Mouse (Mus musculus) heart, adult 18-20 months (tissue): ENCODE measurements around the gene Sema4d. TPM values are rescaled to one million over a fixed set of nuclear protein-coding genes. Genes with fewer than 3 reads are reported as not detected.

Experiments
- DNase-seq, 2 experiments: peaks; one replicate each; pipeline ENCODE4 v3.0.0; 2021 to 2022; ENCODE audit warnings: mixed read lengths in 1 of 2
- total RNA-seq, 2 experiments: library from RNA; stranded (reverse); gene quantifications; 2 replicates each; pipeline ENCODE4 v1.2.3; 2021

Sema4d gene
- total RNA-seq, 2 experiments from 2014 or later = 57.5 to 67.5 TPM

DNA sequence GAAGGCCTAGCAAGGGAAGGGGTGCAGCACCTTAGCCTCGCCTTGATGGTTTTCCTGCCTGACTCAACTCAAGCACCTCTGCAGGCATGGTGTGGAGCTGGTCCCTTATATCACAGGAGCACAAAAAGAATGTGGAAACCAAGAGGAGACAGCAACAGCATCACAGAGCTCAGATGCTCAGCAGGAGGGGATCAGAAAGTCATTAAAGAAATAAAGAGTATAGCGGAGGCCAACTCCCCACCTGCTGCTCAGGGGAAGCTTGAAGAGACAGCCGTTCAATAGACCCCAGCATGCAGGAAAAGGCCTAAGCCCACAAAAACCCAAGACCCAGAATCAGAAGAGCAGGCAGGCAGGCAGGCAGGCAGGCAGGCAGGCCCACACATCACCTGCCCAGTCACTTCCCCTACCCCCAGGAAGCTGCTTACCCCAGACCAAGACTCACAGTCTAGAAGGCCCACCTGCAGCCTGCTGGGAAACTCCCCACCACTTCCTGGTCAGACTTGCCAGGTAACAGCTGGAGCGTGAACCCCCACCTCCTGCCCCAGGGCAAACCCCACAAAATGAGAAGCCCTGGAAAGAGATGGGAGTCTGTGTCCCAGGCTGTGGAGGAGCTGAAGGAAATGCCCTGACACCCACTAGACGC, 39.6 kb downstream of the Sema4d start:
- peak in 1 of 2 experiments; percentile 30 for DNase-seq

DNA sequence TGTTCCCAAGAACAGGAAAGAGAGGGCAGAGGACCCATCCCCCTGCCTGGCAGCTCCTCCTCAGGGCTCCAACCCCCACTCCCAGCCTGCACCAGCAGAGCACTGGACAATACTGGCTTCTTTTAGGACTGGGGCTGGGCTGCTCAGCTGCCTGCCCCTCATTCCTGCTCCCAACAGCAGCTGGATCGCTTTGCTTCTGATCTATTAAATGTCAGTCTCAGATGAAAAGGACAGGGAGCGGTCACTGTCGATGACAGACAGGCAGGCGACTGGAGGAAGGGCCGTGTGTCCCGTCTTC, 40.4 kb downstream of the Sema4d start:
- DNase-seq = no peak

DNA sequence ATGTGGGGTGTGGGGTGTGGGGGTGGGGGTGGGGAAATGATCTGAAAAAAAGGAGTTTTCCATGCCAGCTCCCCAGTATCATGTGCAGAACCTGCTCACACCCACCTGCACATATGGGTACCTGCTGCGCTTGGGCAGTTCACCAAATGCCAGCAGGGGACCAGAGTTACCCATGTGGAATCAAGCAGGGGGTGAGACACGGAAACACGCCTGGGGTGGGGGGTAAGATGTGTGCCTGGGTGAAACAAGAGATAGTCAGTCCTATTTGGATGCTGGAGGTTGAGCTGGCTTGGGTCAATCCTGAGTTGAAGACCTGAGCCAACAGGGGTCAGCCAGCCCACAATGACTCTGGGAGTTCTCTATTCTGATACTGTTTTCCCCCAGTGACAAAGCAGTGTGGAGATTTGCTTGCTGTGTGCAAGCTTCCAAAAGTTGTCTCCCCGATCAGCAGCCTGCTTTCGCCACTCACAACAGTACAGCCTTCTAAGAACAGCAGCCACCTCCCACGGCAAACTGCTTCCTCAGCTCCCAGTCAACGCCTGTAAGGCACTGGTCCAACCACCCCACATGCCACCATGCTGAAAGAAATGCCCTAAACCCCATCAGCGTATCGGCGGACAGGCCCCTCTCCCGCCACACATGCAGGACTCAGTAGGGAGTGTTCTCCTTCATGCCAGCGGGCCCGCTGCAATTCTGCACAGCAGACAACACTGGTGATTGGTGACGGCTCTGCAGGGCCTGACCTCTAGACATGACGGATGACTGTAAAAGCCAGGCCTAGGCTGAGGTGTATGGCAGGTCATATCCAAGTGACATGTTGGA, 41.0 kb downstream of the Sema4d start:
- DNase-seq = no peak

DNA sequence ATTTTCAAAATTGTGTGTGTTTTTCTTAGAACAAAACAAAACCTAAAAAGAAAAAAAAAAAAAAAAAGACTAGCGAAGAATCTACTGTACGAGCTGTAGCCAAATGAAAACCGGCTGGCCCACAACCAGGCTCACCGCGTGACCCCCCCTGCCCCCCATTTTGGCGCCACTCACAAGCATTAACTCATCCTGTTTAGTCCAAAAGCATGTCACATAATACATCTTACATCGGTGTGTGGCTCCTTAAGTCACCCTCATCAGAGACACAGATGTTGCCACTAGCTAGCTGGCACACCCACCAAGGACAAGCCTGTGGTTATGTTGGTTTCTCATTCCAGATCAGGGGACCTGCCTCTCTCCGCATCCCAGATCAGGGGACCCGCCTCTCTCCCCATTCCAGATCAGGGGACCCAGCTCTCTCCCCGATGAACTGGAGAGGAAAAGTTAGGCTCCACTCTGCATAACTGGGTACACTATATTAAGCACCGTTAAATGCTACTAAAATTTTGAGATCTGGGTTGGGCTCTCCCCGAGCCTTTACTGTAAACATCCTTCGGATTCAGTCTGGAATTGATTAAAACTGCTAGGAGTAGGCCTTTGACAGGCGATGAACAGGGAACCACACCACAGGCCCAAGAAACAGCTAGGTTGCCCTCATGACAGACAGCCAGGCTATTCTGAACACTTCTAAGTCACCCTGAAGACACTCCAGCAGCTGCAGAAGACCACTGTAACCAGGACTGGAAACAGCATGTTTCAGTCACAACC, 43.8 kb downstream of the Sema4d start:
- no peak for DNase-seq

DNA sequence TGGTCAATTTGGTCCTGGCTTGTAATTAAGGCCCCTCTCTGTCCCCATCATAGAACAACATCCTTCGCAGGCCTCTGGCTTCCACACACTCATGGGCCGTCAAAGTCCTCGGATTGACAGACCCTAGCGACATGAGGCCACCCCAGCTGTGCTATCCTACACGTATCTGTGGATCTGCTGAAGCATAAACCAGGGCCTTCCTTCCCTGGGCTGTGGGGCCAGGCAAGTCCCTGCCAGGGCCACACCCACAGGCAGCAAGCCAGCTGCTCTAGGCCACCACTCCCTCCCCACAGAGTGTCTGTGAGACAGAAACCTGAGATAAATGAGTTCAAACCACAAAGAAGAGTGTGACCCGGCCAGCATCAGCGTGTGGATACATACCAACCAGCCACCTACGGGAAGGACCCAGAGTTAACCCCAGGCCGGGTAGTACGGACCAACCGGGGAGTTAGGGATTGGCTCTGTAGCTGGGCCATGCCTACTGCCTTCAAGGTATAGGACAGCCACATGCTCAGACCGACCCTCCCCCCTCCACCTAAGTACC, 45.5 kb downstream of the Sema4d start:
- DNase-seq = peak; percentile 38 to 52

DNA sequence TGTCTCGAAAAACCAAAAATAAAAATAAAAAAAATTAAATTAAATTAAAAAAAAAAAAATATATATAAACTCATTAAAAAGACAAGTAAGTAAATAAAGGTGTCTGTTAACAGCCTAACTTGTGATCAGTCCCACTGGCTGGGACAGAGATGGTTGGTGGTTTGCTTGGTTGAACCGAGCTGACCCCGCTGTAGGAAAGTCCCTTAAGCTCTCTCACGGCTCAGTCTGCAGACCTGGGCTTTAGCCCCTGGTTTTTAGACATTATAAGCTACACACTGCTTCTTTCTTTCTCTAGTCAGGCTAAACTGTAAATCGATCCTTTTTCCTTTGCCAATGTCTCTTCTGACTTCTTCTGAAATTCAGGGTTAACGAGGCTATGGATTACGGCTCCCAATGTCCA, 46.5 kb downstream of the Sema4d start:
- DNase-seq = no peak

DNA sequence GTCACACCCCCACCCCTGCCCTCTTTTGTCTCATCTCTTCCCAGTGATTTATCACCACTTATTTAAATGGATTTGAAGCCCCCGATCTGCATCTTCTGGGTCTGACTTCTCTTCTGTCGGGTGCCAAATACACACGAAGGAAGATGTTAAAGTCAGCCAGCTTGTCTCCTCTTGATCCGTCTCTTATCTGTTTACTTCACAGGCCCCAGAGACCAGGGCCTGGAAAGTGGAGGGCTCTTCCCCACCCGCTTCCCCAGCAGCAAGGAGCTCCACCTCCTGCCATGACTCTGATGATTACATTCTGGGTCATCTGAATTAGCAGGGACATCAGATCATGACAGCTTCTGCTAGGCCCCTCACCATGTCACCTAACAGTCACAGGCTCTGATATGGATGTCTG, 47.7 kb downstream of the Sema4d start:
- no peak for DNase-seq

DNA sequence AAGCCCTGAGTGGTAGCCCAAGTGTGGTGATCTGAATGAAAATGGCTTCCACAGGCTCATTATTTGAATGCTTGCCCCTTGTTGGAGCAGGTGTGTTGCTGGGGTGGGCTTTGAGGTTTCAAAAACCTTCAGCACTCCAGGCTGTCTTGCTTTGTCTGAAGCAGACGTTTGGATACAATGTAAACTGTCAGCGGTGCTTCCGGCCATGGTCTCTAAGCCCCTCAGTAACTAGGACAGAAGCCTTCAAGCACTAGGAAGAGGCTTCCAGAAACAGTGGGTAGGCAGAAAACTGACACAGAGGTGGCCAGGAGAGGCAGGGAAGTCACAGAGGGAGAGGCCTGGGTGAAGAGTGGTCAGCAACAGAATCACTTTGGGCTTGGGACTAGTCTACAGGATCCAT, 49.7 kb downstream of the Sema4d start:
- no peak for DNase-seq

DNA sequence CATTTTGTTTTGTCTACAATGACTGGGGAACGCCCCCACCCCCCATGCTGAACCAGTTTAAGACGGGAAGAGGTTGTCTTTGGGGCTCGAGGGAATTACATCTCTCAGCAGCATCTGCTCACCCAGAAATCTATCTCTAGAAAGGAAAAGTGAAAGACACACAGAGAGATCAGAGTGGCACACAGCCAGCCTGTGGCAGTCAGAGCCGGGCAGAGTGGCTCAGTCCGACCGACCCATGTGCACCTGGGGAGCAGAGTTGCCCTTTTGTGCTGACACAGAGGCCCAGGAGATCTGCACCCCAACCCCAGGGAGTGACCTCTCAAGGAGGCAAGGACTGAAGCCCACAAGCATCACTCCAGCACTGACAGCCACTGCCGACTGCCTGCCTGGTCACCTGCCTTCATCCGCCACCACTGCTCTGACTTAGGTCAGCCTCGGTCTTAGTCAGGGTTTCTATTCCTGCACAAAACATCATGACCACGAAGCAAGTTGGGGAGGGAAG, 50.9 kb downstream of the Sema4d start:
- DNase-seq = no peak

DNA sequence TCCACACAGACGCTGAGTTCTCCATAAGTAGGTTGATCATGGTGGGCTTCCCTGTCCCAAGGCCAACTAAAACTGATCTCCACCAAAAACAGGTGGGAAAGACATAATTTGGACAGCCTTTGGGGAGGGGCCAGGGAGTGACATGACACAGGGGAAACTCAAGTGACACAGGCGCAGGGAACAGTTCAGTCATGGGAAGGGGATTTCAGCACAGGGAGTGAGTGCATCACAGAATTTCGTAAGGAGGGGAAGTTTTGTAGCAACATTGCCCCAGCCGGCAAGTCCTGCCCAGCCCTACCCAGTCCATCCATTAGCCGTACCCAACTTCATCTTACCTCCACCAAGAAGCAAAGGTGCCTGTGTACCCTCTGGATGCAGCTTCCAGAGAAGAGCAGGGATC, 52.8 kb downstream of the Sema4d start:
- DNase-seq = no peak

DNA sequence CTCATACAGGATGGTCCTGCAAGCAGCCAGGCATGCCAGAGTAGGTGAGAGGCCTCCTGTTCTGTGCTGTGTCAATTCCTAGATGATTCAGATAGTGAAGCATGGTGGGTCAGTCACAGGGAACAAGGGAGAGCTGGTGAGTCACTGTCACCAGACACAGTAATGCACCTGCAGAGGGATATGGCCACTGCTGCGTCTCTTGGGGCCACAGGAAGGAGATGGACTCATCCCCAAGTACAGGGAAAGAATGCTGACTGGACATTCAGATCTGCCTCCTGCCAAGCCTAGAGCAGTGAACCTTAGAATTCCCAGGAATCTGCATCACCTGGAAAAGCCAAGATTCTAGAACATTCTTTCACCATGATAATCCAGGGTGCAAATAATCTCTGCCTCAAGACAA, 53.8 kb downstream of the Sema4d start:
- DNase-seq = no peak

DNA sequence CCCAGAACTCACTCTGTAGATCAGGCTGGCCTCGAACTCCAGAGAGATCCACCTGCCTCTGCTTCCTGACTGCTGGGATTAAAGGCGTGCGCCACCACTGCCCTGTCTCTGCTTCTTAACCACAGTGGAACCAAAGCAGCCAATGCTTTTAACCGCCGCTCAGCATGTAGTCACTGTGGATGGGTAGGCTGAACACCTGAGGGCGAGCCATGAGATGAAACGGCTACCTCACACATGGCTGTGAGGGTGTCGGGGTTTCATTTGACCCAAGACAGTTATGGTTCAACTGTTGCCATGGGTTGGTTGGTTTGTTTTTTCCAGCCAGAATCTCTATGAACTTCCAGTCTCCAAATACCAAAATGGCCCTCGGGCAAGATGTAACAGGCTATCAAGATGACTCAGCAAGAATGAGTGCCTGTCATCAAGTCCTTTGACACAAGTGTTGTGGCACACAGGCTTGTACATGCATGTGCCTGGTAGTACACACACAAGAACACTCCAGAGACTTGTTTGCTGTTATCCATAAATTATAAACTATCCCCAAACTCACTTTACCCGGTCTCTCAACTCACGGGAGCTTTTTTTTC, 54.9 kb downstream of the Sema4d start:
- no peak for DNase-seq

DNA sequence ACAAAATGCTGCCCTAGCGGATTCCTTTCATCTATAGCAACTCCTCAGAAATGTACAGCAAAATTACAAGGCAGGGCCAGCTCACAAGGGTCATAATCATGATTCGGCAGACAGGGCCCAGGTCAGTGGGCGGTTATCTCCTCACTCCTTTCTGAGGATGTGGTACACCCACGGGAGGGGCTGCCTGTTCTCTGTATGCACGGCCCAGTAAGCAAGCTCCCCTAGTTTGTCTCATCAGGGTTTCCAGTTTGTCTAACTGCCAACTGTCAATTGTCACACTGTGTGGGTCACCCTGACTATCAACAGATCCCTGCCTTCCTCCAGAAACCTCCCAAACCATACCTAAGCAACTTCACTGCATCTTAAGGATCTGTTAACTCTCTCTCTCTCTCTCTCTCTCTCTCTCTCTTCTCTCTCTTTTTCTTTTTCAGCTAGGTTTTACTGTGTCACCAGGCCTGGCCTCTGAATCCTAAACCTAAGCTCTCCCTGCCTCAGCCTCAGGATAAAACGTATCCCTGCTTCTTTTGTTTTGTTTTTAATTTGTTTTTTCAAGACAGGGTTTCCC, 55.5 kb downstream of the Sema4d start:
- DNase-seq = no peak

DNA sequence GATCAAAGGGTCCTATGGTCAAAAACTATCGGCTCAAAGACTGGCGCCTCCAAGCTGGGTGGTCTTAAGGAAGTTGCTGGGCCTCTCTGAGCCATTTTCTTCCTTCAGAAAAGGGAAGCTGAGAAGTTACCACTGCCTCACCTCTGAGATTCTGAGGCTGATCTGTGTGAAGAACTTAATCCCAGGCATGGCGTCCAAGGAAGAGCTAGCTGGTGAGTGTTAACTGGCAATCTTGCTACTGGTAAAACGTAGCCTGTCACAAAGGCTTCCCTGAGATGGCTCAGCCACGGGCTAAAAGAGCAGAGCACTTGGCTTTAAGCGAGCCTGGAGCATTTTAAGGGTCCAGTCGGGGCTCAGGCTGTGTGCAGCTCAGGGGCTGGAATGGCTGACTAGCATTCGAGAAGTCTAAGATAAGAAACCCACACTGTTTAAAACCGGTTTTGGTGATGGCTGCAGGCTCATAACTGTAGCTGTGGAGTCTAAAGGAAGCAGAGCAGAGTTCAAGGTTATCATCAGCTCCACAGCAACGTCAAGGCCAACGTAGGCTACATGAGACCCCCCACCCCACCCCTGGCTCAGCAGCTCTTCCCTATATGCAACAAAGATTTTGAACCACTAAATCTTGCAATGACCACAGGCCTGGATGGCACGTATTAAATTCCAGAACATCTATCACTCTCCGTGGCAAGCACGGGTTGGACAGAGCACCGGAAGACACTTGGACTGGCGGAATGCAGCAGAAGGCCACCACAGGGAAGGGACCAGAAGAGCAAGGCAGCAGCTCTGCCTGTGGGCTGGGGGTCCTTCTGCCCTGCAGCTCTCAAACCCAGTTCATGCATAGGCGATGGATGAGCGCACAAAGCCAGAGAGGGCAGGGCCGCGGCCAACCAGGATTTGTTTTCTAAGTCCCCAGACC, 56.3 kb downstream of the Sema4d start:
- DNase-seq = no peak

DNA sequence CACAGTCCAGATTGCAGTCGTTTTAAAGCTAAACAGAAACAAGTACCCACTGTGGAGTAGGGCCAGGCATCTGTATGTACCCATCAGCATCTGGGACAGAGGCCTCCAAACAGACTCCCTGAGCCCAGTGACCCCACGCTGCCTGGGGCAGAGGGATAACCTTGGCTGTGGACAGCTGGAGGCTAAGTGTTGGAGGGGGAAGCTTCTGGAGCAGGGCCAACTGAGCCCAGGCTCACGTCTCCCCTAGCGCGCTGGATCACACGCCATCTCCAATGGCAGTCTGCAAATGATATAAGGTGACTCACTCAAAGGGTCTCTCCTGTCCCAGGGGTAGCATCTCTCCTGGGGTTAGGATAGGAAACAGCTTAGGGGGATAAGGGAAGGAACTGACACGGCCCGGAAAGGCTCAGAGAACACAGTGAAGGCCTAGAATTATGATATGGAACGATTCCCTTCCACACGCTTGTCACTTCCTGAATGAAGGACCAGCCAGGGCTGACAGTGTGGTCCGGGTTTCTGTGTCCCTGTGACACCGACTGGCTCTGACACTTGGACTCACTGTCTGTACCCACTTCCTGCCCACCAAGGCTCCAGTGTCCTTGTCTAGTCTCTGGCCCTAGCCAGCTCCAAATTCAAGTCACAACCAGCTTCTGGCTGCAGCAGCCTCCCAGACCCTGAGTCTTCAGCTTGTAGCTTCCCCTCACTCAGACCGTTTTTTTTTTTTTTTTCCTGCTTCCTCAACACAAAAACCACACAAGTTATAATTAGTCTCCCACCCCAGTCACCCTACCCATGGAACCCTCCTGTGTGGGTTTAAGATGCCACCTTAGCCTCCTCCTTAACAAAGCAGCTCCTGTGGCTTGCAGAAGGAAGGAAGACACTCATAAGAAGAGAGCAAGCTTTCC, 57.3 kb downstream of the Sema4d start:
- DNase-seq = no peak

DNA sequence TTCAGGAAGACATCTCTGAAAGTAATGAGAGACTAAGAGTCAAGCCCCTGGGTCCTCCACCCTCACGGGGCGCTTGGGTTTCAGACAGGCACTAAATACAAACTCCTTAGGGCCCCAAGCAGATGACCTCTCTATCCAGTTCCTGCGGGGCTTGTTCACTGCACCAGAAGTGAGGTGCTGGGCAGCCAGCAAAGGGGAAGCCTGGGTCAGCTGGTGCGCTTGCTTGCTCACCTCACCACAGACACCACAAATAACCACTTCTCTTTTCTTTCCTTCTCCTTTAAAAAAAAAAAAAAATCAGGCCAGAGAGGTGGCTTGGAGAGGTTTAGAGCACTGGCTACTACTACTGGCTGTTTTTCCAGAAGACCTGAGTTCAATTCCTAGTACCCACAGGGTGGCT, 59.0 kb downstream of the Sema4d start:
- peak in 1 of 2 experiments; percentile 36 for DNase-seq

DNA sequence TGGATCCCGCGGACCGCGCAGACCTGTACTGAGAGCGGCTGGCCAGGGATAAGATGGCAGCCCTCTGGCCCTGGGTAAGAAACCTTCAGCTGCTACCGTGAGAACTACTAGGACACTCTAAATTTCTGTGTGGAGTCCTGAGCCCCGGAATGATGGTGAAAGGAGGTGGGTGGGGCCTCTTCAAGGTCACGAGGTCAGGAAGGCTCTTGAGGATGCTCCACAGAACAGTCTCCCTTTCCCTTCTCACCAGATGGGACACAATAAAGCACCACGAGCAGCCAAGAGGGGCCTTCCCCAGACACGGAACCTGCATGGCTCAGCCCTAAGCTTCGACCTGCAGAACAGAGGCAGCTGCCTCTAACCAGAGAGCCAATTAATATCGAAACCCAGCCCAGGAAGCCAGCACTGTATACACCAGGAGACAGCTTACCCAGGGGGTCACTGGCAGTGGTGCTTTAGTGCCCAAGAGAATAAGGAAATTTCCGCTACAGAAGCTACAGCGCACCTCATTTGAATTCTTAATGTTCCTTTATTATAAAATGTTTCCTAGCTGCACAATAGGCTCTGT, 61.4 kb downstream of the Sema4d start:
- no peak for DNase-seq

DNA sequence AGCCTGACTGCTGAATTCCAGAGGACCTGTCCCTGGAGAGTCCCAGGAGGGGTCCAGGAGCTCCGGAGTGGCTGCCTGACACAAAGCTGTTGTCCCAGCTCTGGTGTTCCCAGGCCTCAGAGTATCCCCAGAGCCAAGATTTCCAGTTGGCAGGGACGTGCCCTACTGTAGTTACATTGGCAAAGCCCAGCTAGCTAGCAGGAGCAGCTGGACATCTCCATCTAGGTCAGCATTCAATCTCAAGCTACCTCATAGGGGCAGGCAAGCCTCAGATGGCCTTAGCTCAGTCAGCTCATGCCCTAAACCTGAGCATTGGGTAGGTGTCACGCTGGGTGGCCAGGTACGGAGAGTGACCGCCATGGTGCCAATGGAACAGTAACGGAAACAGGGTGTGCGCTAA, 62.1 kb downstream of the Sema4d start:
- peak in 1 of 2 experiments; percentile 44 for DNase-seq

DNA sequence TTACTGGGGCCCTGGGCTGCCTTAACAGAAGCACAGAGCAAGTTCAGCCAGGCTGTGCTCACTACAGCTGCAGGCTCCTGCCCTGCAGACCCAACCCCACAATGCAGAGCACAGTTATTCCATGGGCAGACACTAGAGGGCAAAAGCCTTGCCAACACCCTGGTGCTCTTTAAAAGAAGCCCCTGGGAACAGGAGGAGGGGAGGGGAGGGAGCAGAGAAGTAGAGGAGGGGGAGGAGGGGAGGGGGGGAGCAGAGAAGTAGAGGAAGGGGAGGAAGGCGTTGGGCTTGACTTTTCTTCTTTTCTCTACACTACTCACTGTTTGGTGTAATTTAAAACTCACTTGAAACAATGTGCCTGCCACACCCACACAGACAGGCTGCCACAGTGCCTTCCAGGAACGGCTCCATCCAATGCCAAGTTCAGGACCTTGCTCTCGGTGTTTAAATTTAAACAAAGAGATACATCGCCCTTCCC, 63.6 kb downstream of the Sema4d start:
- DNase-seq = no peak
